Mouse (Mus musculus): ENCODE data around the gene Hhex. TPM values are rescaled to one million over a fixed set of nuclear protein-coding genes. Genes with fewer than 3 reads are reported as not detected.
A peak's percentile ranks its signal among the peaks of the same experiment; 100 is the strongest.

Hhex gene
- 1 to 10 TPM; 4.6 to 5.6 TPM for total RNA-seq (2021)
- long read RNA-seq, experiment 1, partial matches to known transcripts: 0 of 1 reads
- long read RNA-seq, experiment 1, other reads (novel, unspliced or antisense): 0 of 1 reads
- long read RNA-seq, experiment 2, transcript Hhex-201 (4 exons, 1,802 nt): major isoform, 7 of 8 reads
- long read RNA-seq, experiment 2, partial matches to known transcripts: 0 of 8 reads
- long read RNA-seq, experiment 2, other reads (novel, unspliced or antisense): 0 of 8 reads

- DNase-seq (ENCODE audit: low spot score in 2 of 2): peak; percentile 72 to 80
Measured at GRCm38 (mm10) chr19:37434263-37434951, at the start of gene Hhex. TSS of gene Hhex (plus strand) at chr19:37434810.

DNA sequence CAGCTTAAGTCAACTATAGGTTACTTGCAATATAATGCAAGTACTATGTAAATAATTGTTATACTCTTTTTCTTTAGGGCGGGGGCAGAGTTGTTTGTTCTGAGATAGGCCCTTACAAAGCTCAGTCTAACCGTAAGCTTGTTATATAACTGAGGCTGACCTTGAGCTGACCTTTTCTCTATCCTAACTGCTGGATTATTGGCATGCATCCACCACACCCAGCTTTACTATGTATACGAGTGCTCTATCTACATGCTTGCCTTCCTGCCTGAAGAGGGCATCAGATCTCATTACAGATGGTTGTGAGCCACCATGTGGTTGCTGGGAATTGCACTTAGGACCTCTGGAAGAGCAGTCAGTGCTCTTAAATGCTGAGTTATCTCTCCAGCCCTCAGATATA, 48.5 kb upstream of the Hhex start:
- no peak for DNase-seq (ENCODE audit: low spot score in 2 of 2)

DNA sequence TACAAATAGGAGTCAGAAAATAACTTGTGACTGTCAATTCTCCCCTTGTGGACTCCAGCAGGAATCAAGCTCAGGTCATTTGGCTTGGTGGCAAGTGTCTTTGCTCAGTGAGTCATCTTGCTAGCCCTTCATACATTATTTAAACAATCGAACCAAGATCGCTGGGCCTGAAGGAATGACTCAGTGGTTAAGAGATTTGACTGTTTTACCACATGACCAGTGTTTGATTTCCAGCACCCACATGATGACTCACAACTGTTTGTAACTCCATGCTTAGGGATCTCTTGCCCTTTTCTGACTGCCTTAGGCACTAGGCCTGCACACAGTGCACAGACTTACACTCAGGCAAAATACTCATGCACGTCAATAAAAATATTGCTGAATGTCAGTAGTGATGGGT, 42.7 kb upstream of the Hhex start:
- DNase-seq (ENCODE audit: low spot score in 2 of 2): no peak

DNA sequence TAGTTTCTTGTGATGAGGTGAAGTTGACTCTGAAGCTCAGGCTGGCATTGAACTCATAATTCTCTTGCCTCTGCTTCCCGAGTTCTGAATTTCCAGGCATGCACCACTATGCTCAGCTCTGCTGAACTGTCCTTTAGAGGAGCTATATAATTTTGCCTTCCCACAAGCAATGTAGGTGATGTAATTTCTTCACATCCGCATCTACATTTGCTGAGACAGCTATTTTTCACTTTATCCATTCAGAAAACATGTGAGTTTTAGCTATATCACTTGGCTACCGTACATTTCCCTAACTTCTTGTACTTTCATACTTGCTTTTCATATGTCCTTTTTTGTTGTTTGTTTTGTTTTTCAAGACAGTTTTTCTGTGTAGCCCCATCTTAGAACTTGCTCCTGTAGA, 38.3 kb upstream of the Hhex start:
- DNase-seq (ENCODE audit: low spot score in 2 of 2): no peak

- DNase-seq (ENCODE audit: low spot score in 2 of 2): no peak
Measured at GRCm38 (mm10) chr19:37400936-37401335, 33.7 kb upstream of the Hhex start.

- no peak for DNase-seq (ENCODE audit: low spot score in 2 of 2)
Measured at GRCm38 (mm10) chr19:37418294-37418693, 16.3 kb upstream of the Hhex start.

GRCm38 (mm10) chr19:37419613-37420012, 15.0 kb upstream of the Hhex start:
- peak in 1 of 2 experiments; percentile 29 for DNase-seq (ENCODE audit: low spot score in 2 of 2)

DNA sequence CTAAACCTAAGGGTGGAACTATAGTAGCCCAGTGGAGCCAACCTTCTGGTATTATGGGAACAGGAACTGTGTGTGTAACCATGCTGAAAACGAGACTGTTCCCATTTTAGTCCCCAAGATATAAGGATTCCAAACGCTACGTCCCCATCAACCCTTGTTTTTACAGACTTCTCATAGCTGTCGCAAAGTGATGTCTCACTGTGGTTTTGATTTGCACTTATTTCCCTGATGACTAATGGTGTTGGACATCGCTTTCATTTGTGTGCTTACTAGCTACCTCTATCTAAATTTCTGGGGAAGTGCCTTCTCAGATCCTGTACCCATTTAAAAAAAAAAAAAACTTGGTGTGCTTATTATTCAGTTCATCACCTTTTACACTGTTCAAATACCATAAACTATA, 6.0 kb upstream of the Hhex start:
- no peak for DNase-seq (ENCODE audit: low spot score in 2 of 2)

DNA sequence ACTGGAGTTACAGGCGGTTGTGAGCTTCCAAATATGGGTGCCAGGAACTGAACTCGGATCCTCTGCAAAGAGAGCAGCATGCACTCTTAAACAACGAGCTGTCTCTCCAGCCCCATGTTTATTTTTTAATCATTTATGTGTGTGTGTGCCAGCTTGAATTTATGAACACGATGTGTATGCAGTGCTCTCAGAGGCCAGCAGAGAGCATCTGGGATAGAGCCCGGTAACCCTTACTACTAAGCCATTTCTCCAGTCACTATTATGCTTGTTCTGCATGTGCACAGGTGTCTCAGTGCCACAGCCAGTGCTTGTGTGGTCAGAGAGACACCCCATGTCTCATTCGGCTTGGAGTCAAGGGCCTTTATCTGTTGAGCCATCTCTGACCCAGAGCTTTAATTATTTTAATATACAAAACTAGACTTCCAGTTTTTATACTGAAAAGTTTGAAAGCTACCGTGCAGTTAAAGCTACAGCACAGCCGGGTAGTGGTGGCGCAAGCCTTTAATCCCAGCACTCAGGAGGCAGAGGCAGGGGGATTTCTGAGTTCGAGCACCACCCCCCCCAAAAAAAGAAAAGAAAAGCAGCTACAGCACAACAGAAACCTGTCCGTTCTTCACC, 3.4 kb upstream of the Hhex start:
- DNase-seq (ENCODE audit: low spot score in 2 of 2): no peak

DNA sequence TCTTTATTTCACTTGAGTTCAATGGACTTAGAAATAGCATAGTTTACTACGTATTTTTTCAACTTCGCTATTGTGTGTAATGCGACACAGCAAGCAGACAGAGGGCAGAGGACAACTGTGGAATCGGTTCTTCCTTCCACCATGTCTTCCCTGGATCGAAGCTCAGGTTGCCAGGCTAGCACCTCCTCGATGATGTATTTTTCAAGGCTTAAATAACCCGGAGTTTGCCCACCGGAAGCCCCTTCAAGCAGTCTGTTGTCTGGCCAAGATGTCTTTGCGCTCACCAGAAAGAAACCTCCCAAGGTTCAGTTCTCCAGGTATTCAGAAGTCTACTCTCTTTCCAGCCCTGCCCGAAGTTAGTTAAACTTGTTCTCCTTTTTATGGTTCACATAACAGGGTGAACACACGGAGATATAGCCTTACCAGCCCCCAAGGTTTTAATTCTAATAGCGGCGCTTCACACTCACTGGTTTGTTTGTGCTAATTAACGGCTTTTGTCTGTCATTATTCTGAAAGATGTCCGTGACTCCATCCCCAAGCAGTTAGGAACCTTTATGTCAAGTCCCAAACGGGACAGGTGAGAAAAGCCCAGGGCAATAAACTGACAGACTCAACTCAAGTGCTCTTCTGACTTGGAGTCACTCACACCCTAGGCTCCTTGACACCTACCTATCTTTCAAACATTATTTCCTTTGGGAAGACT, 1.6 kb upstream of the Hhex start:
- no peak for DNase-seq (ENCODE audit: low spot score in 2 of 2)

DNA sequence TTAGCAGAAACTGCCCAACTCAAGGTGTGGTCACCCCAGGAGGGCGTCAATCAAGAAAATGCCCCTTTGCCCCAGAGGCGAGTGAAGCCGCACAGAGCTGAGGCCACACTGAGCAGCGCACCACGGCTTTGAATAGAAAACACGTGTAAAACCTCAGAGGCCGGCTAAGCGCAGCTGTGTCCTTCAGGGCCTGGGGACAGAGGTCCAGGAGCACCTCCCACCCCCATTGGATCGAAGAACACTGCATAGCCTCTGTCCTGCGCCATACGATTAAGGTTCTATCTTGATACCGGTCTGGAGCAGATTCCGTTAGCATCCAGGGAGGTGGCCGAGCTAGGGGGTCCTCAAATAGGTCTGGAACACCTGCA, 731 bp upstream of the Hhex start:
- DNase-seq (ENCODE audit: low spot score in 2 of 2): no peak

GRCm38 (mm10) chr19:37435041-37435852, 637 bp downstream of the Hhex start:
- peak in 1 of 2 experiments; percentile 51 for DNase-seq (ENCODE audit: low spot score in 2 of 2)

- DNase-seq (ENCODE audit: low spot score in 2 of 2): no peak
Measured at GRCm38 (mm10) chr19:37435853-37436174, 1.2 kb downstream of the Hhex start.

DNA sequence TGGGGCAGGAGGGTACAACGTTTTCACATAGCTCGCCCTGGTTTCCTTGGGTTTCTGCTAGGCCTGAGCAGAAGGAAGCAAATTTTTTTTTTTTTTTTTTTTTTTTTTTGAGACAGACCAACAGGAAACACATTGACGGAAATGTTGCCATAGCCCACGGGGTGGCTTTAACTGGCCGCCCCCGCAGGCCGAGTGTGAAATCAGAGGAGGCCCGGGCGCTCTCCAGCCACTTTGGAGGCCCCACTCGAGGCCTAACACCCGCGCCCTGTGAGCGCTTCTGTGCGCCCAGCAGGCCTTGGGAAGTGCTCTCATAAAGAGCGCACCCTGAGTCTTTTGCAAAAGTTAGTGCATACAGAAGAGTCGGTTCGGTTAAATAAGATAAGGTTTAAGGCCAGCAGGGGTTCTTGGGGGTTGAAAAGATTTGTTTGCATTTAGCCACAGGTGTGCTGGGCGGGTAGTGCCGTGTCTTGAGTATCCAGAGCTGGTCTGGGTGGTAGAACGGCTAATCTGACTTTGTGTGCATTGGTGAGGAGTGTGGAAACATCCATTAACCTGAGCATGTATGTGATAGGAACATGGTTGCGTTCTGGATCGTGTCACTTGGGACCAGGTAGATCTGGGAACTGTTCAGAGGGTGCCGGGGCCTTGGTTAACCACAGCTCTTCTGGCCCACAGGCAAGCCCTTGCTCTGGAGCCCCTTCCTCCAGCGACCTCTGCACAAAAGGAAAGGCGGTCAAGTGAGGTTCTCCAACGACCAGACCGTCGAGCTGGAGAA, 2.1 kb downstream of the Hhex start:
- peak in 1 of 2 experiments; percentile 24 for DNase-seq (ENCODE audit: low spot score in 2 of 2)

DNA sequence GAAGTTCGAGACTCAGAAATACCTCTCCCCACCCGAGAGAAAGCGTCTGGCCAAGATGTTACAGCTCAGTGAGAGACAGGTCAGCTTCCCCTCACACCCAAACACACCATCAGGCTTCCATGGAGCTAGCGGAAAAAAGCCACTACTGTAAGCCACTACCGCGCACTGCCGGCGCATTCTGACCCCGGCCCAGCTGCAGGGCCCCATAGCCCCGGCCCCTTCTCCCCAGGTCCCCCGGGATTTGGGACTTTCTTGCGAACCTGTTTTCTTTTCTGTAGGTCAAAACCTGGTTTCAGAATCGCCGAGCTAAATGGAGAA, 2.6 kb downstream of the Hhex start:
- DNase-seq (ENCODE audit: low spot score in 2 of 2): no peak

DNA sequence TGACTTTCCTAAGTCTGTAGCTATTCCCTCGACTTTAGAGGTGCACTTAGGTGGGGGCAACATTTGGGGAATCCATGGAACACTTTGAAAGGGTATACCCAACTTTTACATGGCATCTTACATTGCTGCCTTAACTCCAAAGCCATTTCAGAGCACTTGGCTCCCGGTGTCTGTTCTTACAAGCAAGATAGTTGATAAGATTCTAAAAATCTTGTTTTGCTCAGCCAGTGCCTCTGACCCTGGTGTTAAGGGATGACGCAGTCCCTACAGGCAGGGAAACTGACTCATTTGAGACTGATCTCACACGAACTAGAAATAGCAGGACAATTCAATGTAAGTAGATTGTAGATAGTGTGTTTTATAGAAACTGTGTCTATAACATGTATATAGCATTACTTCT, 5.6 kb downstream of the Hhex start:
- no peak for DNase-seq (ENCODE audit: low spot score in 2 of 2)

DNA sequence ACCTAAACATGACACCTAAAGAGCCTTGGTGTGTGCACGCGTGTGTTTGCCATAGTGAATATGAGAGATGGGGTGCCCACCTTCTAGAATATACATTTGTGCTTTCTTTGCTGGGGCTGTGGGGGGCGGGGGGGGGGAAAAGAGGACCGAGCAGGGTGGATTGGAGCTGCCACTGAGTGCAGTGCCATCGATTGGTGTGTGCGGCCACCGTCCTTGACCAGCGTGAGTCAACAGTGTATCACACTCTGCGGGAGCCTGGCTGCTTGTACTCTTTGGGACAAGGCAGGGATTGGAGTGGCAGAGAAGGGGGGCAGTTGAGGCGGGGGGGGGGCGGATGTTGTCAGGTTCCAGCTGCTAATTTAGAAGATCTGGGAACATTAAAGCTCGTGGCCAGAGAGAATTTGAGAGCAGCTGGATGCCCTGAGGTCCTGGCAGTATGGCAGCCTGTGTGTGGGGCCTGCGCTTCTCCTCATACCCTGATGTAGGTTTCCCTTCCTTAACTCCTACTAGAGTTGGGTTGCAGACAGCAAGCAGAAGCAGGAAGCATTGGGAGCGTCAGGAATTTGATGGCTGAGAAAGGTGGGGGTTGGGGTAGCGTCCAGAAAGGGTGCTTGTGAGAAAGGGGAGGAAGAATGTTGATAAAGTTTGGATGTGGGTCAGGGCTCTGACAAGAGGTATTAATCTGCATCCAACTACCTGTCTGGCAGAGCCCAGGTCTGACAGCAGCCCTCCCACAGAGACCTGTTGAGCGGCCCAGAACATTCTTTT, 6.3 kb downstream of the Hhex start:
- no peak for DNase-seq (ENCODE audit: low spot score in 2 of 2)

- no peak for DNase-seq (ENCODE audit: low spot score in 2 of 2)
Measured at GRCm38 (mm10) chr19:37442524-37443286, 8.1 kb downstream of the Hhex start.

DNA sequence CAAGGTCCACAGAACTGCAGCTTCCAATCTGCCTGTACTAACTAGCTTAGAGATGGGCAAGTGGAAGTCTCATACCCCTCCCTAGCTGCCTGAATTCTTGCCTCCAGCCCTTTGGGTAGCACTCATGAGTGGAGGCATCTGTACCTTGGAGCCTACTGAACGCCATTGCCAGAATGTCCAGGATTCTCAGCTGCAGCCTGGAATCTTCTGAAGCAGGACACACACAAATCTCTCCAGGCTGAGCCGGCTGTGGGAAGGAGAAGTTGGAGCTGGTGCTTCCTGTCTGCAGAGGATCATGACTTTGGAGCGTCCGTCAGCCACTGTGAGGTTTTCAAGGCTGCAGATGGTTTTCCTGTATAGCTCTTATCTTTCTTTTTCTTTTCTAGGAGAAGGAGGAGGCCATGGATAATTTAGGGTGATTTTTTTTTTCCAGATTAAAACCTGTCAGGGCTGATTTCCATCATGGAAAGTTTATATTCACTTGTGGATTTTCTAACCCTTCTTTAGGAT, 9.1 kb downstream of the Hhex start:
- no peak for DNase-seq (ENCODE audit: low spot score in 2 of 2)

Data from gastrocnemius, postnatal 4 days (tissue).